Mouse (Mus musculus) ES-Bruce4 (cell line): Measurements from ENCODE around the gene Mtf1.
A peak's percentile ranks its signal among the peaks of the same experiment; 100 is the strongest.

ENCODE experiments used
- CTCF ChIP-seq: IDR thresholded peaks from one replicate; pipeline ENCODE4 v1.8.1; 2011; ENCODE audit warnings: low read depth, low read length
- POLR2A ChIP-seq: IDR thresholded peaks from one replicate; pipeline ENCODE4 v1.8.1; 2011; ENCODE audit warnings: low read length; ENCODE audit not compliant: insufficient read depth

DNA sequence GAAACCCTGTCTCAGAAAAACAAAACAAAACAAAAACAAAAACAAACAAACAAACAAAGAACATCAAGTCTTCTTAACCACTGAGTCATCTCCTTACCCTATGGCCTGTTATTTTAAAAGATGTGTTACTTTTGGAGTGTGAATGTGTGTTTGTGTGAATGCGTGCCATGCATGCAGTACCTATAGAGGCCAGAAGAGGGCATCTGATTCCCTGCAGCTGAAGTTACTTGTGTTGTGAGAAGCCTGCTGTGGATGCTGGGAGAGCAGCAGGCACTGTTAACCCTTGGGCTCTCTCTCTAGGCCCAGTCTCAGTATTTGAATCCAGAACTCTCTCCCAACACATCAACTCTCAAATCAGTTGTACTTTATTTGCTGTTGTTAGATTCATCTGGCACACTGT, 70.8 kb downstream of the Mtf1 start:
- TF ChIP-seq POLR2A = no peak
- peak; percentile 46 for TF ChIP-seq CTCF
